ENCODE assay signal across 33 mouse cellular contexts in the genomic region with DNA sequence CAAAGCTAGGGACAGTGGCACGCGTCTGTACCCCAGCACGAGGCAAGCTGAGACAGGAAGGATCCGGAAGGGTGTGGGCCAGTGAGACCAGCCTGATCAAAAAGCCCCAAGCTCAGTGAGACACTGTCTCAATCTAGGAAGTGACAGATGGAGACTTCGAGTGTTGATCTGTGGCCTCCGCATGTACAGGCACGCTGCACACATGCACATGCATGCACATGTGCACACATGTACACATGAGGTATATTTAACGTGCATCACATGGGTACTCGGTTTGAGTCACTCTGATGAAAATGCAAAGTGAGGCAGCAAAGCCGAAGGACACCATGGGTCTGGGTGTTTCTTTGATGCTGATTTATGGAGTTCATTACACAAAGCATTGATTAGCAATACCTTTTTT.
"Had no signal": no experiment of that assay in that cellular context is flagged by ENCODE, and none has a peak within 500 bp of the region (broad histone marks: within the 10 kb centered on the region; RNA-seq: fewer than 3 reads in every experiment).

No protein-coding gene starts in this region.

- H3K9ac ChIP-seq: heart, embryonic 12.5 days; heart, embryonic 13.5 days; heart, embryonic 15.5 days; hindbrain, embryonic 12.5 days; hindbrain, embryonic 13.5 days; hindbrain, embryonic 14.5 days; intestine, embryonic 15.5 days; kidney, embryonic 15.5 days had no signal

- H3K4me1 ChIP-seq: heart, embryonic 10.5 days; heart, embryonic 12.5 days; heart, embryonic 13.5 days; heart, embryonic 15.5 days; intestine, embryonic 15.5 days had no signal

- DNase-seq: heart, postnatal 10 days; heart, postnatal 14 days; heart, postnatal 36 days; heart, postnatal 4 days; kidney, adult 11 months; kidney, adult 18-20 months; kidney, adult 2 months; kidney, adult 8-10 months; kidney, adult 9 months; kidney, postnatal 10 days; kidney, postnatal 14 days; kidney, postnatal 25 days; kidney, postnatal 36 days; kidney, postnatal 4 days; layer of hippocampus, adult 9-11 months; layer of hippocampus, postnatal 36 days had no signal

- H3K27me3 ChIP-seq: heart, embryonic 12.5 days; heart, embryonic 13.5 days; heart, embryonic 15.5 days; hindbrain, embryonic 12.5 days; hindbrain, embryonic 13.5 days; intestine, embryonic 15.5 days; kidney, embryonic 15.5 days had no signal

- H3K4me3 ChIP-seq: heart, embryonic 10.5 days; heart, embryonic 12.5 days; heart, embryonic 13.5 days; heart, embryonic 15.5 days; hindbrain, embryonic 12.5 days; hindbrain, embryonic 13.5 days; intestine, embryonic 15.5 days; kidney, embryonic 15.5 days; left cerebral cortex, adult 2 months had no signal

- ATAC-seq: hindbrain, embryonic 16.5 days; hindbrain, postnatal 0 days; inflammation-experienced regulatory T-cells, adult 6 months; intestine, embryonic 15.5 days; intestine, embryonic 16.5 days; intestine, postnatal 0 days had no signal

- H3K9me3 ChIP-seq: heart, embryonic 10.5 days; heart, embryonic 12.5 days; heart, embryonic 13.5 days; heart, embryonic 15.5 days; hindbrain, embryonic 12.5 days; hindbrain, embryonic 13.5 days; intestine, embryonic 15.5 days; kidney, embryonic 15.5 days had no signal

- H3K36me3 ChIP-seq: heart, embryonic 10.5 days; heart, embryonic 12.5 days; heart, embryonic 13.5 days; heart, embryonic 15.5 days; hindbrain, embryonic 12.5 days; hindbrain, embryonic 13.5 days; intestine, embryonic 15.5 days; kidney, embryonic 15.5 days had no signal

- H3K27ac ChIP-seq: heart, embryonic 10.5 days; heart, embryonic 13.5 days; heart, embryonic 15.5 days; hindbrain, embryonic 12.5 days; hindbrain, embryonic 13.5 days; hindbrain, embryonic 14.5 days; hindbrain, postnatal 0 days; intestine, embryonic 15.5 days; kidney, embryonic 15.5 days; kidney, postnatal 0 days; left cerebral cortex, adult 2 months had no signal

- H3K4me2 ChIP-seq: heart, embryonic 11.5 days; heart, embryonic 12.5 days; heart, embryonic 13.5 days; heart, embryonic 15.5 days; hindbrain, embryonic 12.5 days; hindbrain, embryonic 13.5 days; hindbrain, embryonic 14.5 days; intestine, embryonic 15.5 days; kidney, embryonic 15.5 days had no signal
